Mouse (Mus musculus): ENCODE data around the gene Rbck1. TPM values are rescaled to one million over a fixed set of nuclear protein-coding genes. Genes with fewer than 3 reads are reported as not detected.

Gene Rbck1
- total RNA-seq, 1 experiment, result 69.9 TPM

GRCm38 (mm10) chr2:152343329-152344213, 11.1 kb upstream of the Rbck1 start, which contains the start of gene Trib3:
TSS of gene Trib3 (minus strand) at chr2:152344032.
- H3K36me3 ChIP-seq (ENCODE audit: control insufficient read depth, insufficient read depth, low read length, poor library complexity, severe bottlenecking), result peaks cover 20% of the 10 kb centered on the region
- peak within 1 kb of the TSS; percentile 83 to 93 for H3K4me3 ChIP-seq (ENCODE audit: insufficient read depth in 1 of 2, low read depth in 1 of 2, low read length in 2 of 2, poor library complexity in 1 of 2, severe bottlenecking in 1 of 2)
- H3K9me3 ChIP-seq (ENCODE audit: control insufficient read depth, insufficient read depth, low read depth, low read length), result no peaks in the 10 kb centered on the region
- peak; percentile 83 for DNase-seq (ENCODE audit: low read depth, low spot score)
- peak within 1 kb of the TSS; percentile 90 for H3K9ac ChIP-seq (ENCODE audit: insufficient read depth, low read depth, low read length, poor library complexity, severe bottlenecking)
- TF ChIP-seq HCFC1 (IDR thresholded peaks at IDR 0.05; ENCODE audit: borderline replicate concordance, insufficient read depth, low read length) (peak; percentile 44; the same call in 1 of the 2 replicates), CHD2 (IDR thresholded peaks at IDR 0.05; ENCODE audit: low read depth, low read length) (no peak), ZC3H11A (IDR thresholded peaks at IDR 0.05; ENCODE audit: borderline replicate concordance, low read depth, low read length) (peak; percentile 22; the same call in 1 of the 2 replicates)
- H3K4me1 ChIP-seq (ENCODE audit: control insufficient read depth in 2 of 2, insufficient read depth in 2 of 2, low read length in 2 of 2, poor library complexity in 1 of 2), result peaks cover 7 to 13% of the 10 kb centered on the region in 2 experiments; a peak in 1 of 4 replicates
- H3K27ac ChIP-seq (ENCODE audit: insufficient read depth, low read depth, low read length, poor library complexity, severe bottlenecking), result peak within 1 kb of the TSS; percentile 77
- in situ Hi-C loops (cut with MboI; ENCODE audit: low sequenced_read_pairs in 2 of 2, unreplicated experiment in 2 of 2), result no loop called here

GRCm38 (mm10) chr2:152339631-152340179, 7.3 kb upstream of the Rbck1 start:
- Histone ChIP-seq H3K4me1 (ENCODE audit: control insufficient read depth in 2 of 2, insufficient read depth in 2 of 2, low read length in 2 of 2, poor library complexity in 1 of 2) (peaks cover 0 to 18% of the 10 kb centered on the region in 2 experiments; a peak in 2 of 4 replicates), H3K36me3 (ENCODE audit: control insufficient read depth, insufficient read depth, low read length, poor library complexity, severe bottlenecking) (peaks cover 35% of the 10 kb centered on the region), H3K4me3 (ENCODE audit: insufficient read depth in 1 of 2, low read depth in 1 of 2, low read length in 2 of 2, poor library complexity in 1 of 2, severe bottlenecking in 1 of 2) (peak overlapping the region; percentile 2 to 46; a peak in 3 of 4 replicates), H3K9ac (ENCODE audit: insufficient read depth, low read depth, low read length, poor library complexity, severe bottlenecking) (peak overlapping the region; percentile 62), H3K27ac (ENCODE audit: insufficient read depth, low read depth, low read length, poor library complexity, severe bottlenecking) (no peak overlapping the region), H3K9me3 (ENCODE audit: control insufficient read depth, insufficient read depth, low read depth, low read length) (no peaks in the 10 kb centered on the region)
- in situ Hi-C loops (cut with MboI; ENCODE audit: low sequenced_read_pairs in 2 of 2, unreplicated experiment in 2 of 2), result no loop called here
- no peak for DNase-seq (ENCODE audit: low read depth, low spot score)
- no peak for TF ChIP-seq HCFC1 (IDR thresholded peaks at IDR 0.05; ENCODE audit: borderline replicate concordance, insufficient read depth, low read length)
- TF ChIP-seq CHD2 (IDR thresholded peaks at IDR 0.05; ENCODE audit: low read depth, low read length), result no peak
- no peak for TF ChIP-seq ZNF384 (IDR thresholded peaks at IDR 0.05; ENCODE audit: low read depth, low read length)
- TF ChIP-seq ZC3H11A (IDR thresholded peaks at IDR 0.05; ENCODE audit: borderline replicate concordance, low read depth, low read length), result no peak
- TF ChIP-seq MAFK (IDR thresholded peaks at IDR 0.05; ENCODE audit: insufficient read depth, low read depth, low read length), result no peak

GRCm38 (mm10) chr2:152338319-152338718, 5.9 kb upstream of the Rbck1 start:
- in situ Hi-C loops (cut with MboI; ENCODE audit: low sequenced_read_pairs in 2 of 2, unreplicated experiment in 2 of 2), result no loop called here
- H3K27ac ChIP-seq (ENCODE audit: insufficient read depth, low read depth, low read length, poor library complexity, severe bottlenecking), result no peak overlapping the region
- peaks cover 35% of the 10 kb centered on the region for H3K36me3 ChIP-seq (ENCODE audit: control insufficient read depth, insufficient read depth, low read length, poor library complexity, severe bottlenecking)
- H3K9me3 ChIP-seq (ENCODE audit: control insufficient read depth, insufficient read depth, low read depth, low read length), result no peaks in the 10 kb centered on the region
- TF ChIP-seq MAFK (IDR thresholded peaks at IDR 0.05; ENCODE audit: insufficient read depth, low read depth, low read length) (no peak), CHD2 (IDR thresholded peaks at IDR 0.05; ENCODE audit: low read depth, low read length) (no peak), ZNF384 (IDR thresholded peaks at IDR 0.05; ENCODE audit: low read depth, low read length) (no peak), HCFC1 (IDR thresholded peaks at IDR 0.05; ENCODE audit: borderline replicate concordance, insufficient read depth, low read length) (no peak), ZC3H11A (IDR thresholded peaks at IDR 0.05; ENCODE audit: borderline replicate concordance, low read depth, low read length) (no peak)
- no peak for DNase-seq (ENCODE audit: low read depth, low spot score)
- peaks cover 0 to 20% of the 10 kb centered on the region in 2 experiments; a peak in 2 of 4 replicates for H3K4me1 ChIP-seq (ENCODE audit: control insufficient read depth in 2 of 2, insufficient read depth in 2 of 2, low read length in 2 of 2, poor library complexity in 1 of 2)
- H3K4me3 ChIP-seq (ENCODE audit: insufficient read depth in 1 of 2, low read depth in 1 of 2, low read length in 2 of 2, poor library complexity in 1 of 2, severe bottlenecking in 1 of 2), result no peak overlapping the region
- H3K9ac ChIP-seq (ENCODE audit: insufficient read depth, low read depth, low read length, poor library complexity, severe bottlenecking), result no peak overlapping the region

- Histone ChIP-seq H3K4me1 (ENCODE audit: control insufficient read depth in 2 of 2, insufficient read depth in 2 of 2, low read length in 2 of 2, poor library complexity in 1 of 2) (peaks cover 0 to 18% of the 10 kb centered on the region in 2 experiments; a peak in 2 of 4 replicates), H3K9me3 (ENCODE audit: control insufficient read depth, insufficient read depth, low read depth, low read length) (no peaks in the 10 kb centered on the region), H3K4me3 (ENCODE audit: insufficient read depth in 1 of 2, low read depth in 1 of 2, low read length in 2 of 2, poor library complexity in 1 of 2, severe bottlenecking in 1 of 2) (no peak overlapping the region), H3K9ac (ENCODE audit: insufficient read depth, low read depth, low read length, poor library complexity, severe bottlenecking) (no peak overlapping the region), H3K27ac (ENCODE audit: insufficient read depth, low read depth, low read length, poor library complexity, severe bottlenecking) (no peak overlapping the region), H3K36me3 (ENCODE audit: control insufficient read depth, insufficient read depth, low read length, poor library complexity, severe bottlenecking) (peaks cover 32% of the 10 kb centered on the region)
- TF ChIP-seq ZC3H11A (IDR thresholded peaks at IDR 0.05; ENCODE audit: borderline replicate concordance, low read depth, low read length) (no peak), HCFC1 (IDR thresholded peaks at IDR 0.05; ENCODE audit: borderline replicate concordance, insufficient read depth, low read length) (no peak), ZNF384 (IDR thresholded peaks at IDR 0.05; ENCODE audit: low read depth, low read length) (no peak), MAFK (IDR thresholded peaks at IDR 0.05; ENCODE audit: insufficient read depth, low read depth, low read length) (no peak), CHD2 (IDR thresholded peaks at IDR 0.05; ENCODE audit: low read depth, low read length) (no peak)
- in situ Hi-C loops (cut with MboI; ENCODE audit: low sequenced_read_pairs in 2 of 2, unreplicated experiment in 2 of 2), result no loop called here
- DNase-seq (ENCODE audit: low read depth, low spot score), result no peak
Observed at GRCm38 (mm10) chr2:152337591-152338212, 5.2 kb upstream of the Rbck1 start.
